Mouse (Mus musculus) liver, embryonic 14.5 days (tissue): ENCODE data around the gene Phldb3. TPM values are rescaled to one million over a fixed set of nuclear protein-coding genes. Genes with fewer than 3 reads are reported as not detected.

ENCODE experiments used
- ATAC-seq: fragments of 200-750 bp; cut with Nextera tagmentation; 2 replicates; pipeline ENCODE4 v1.8.0; 2017; ENCODE audit warnings: moderate number of reproducible peaks, mild to moderate bottlenecking, moderate library complexity; ENCODE audit not compliant: insufficient read depth
- DNase-seq, 3 experiments: peaks; one replicate each; pipeline ENCODE4 v3.0.0-alpha.2; 2012 to 2013; ENCODE audit warnings: low read depth in 3 of 3, low spot score in 3 of 3
- H3K27ac ChIP-seq: fragments of 300-500 bp; sonication (generic); 2 replicates; pipeline ENCODE4 v1.5.1; 2014; ENCODE audit warnings: moderate library complexity, mild to moderate bottlenecking, control low read depth, inconsistent platforms
- H3K27me3 ChIP-seq: fragments of 300-500 bp; sonication (generic); 2 replicates; pipeline ENCODE4 v1.6.1; 2014; ENCODE audit warnings: mild to moderate bottlenecking, low read length, moderate library complexity; ENCODE audit not compliant: control insufficient read depth, insufficient read depth
- H3K36me3 ChIP-seq: fragments of 300-500 bp; sonication (generic); replicated peaks from 2 replicates; pipeline ENCODE4 v1.6.1; 2014; ENCODE audit warnings: low read depth; ENCODE audit not compliant: control insufficient read depth, insufficient read depth
- H3K4me1 ChIP-seq, 2 experiments: fragments of 200-500 bp in 1 of 2; fragments of 300-500 bp in 1 of 2; sonication (generic) in 1 of 2; replicated peaks; 2 replicates each; pipeline ENCODE4 v1.6.1; 2012 to 2014; ENCODE audit warnings: antibody characterized with exemption in 1 of 2, inconsistent platforms in 1 of 2, low read length in 1 of 2; ENCODE audit not compliant: control insufficient read depth in 2 of 2, insufficient read depth in 2 of 2
- H3K4me2 ChIP-seq: fragments of 300-500 bp; sonication (generic); 2 replicates; pipeline ENCODE4 v1.6.1; 2014; ENCODE audit warnings: low read depth, mild to moderate bottlenecking, control low read depth, moderate library complexity
- H3K4me3 ChIP-seq, 2 experiments: fragments of 200-500 bp in 1 of 2; fragments of 300-500 bp in 1 of 2; sonication (generic) in 1 of 2; 2 replicates each; pipeline ENCODE4 v1.5.1; 2012 to 2014; ENCODE audit warnings: low read depth in 2 of 2, low read length in 2 of 2, mild to moderate bottlenecking in 2 of 2, control low read depth in 1 of 2, inconsistent platforms in 1 of 2, moderate library complexity in 1 of 2; ENCODE audit not compliant: insufficient read depth in 1 of 2
- H3K9ac ChIP-seq: fragments of 300-500 bp; sonication (generic); replicated peaks from 2 replicates; pipeline ENCODE4 v1.6.1; 2014; ENCODE audit warnings: mild to moderate bottlenecking, control low read depth, moderate library complexity
- H3K9me3 ChIP-seq: fragments of 300-500 bp; sonication (generic); 2 replicates; pipeline ENCODE4 v1.6.1; 2016; ENCODE audit warnings: low read length, mixed read lengths; ENCODE audit not compliant: control insufficient read depth
- CTCF ChIP-seq: IDR thresholded peaks from 2 replicates; pipeline ENCODE4 v1.5.1; 2016; ENCODE audit warnings: antibody characterized with exemption, low read depth, control low read depth
- EP300 ChIP-seq: IDR thresholded peaks from 2 replicates; pipeline ENCODE4 v1.6.1; 2016; ENCODE audit warnings: antibody characterized with exemption, low read depth
- WGBS: fragments of 180-500 bp; shearing (Covaris S2); extraction: QIAGEN DNeasy Blood & Tissue Kit; methylation state at CpG from one replicate; pipeline ENCODE4 v1.1.7; 2014; ENCODE audit not compliant: insufficient replicate concordance; 5-methylcytosine and 5-hydroxymethylcytosine counted together
- polyA plus RNA-seq, 2 experiments: library from polyadenylated mRNA; depleted of rRNA in 1 of 2; stranded (reverse) in 1 of 2; unstranded in 1 of 2; fragments of >200 nt; fragmentation: Nextera tagmentation in 1 of 2; extraction: Ambion mirVana in 1 of 2; gene quantifications; 2 replicates each; pipeline versions ENCODE4 v1.2.1 to v1.2.3; 2012 to 2014

The Phldb3 gene
- polyA plus RNA-seq (2012; rRNA removed) (0.38 and 0.59 TPM in 2 replicates), polyA plus RNA-seq (2014; fragmentation: Nextera tagmentation; extraction: Ambion mirVana) (0.06 and 0.15 TPM in 2 replicates)

- DNase-seq: no peak
- Histone ChIP-seq H3K9ac (peak within 1 kb of the TSS; percentile 58), H3K9me3 (no peaks in the 10 kb centered on the region), H3K4me1 (peaks cover 3 to 6% of the 10 kb centered on the region in 2 experiments; a peak in 3 of 4 replicates), H3K27me3 (peaks cover 17% of the 10 kb centered on the region), H3K27ac (no peak within 1 kb of the TSS), H3K4me2 (peak within 1 kb of the TSS; percentile 90), H3K4me3 (peak within 1 kb of the TSS; percentile 57 to 65), H3K36me3 (no peaks in the 10 kb centered on the region)
- WGBS: 4% methylated on average over 27 of the region's 27 CpGs
- peak; percentile 57 for ATAC-seq
- TF ChIP-seq CTCF (no peak), EP300 (no peak)
Measured at GRCm38 (mm10) chr7:24610144-24610878, at the start of gene Phldb3. Gene Phldb3 (plus strand): TSS chr7:24610763.

- ATAC-seq (no peak), DNase-seq (no peak)
- Histone ChIP-seq H3K4me1 (no peaks in the 10 kb centered on the region), H3K4me2 (no peak overlapping the region), H3K4me3 (no peak overlapping the region), H3K9me3 (no peaks in the 10 kb centered on the region), H3K27ac (no peak overlapping the region), H3K9ac (no peak overlapping the region), H3K27me3 (no peaks in the 10 kb centered on the region), H3K36me3 (peaks cover 7% of the 10 kb centered on the region; the same call in 1 of the 2 replicates)
- TF ChIP-seq EP300: no peak
- no peak for TF ChIP-seq CTCF
- 81% methylated on average over 4 of the region's 4 CpGs for WGBS
Measured at GRCm38 (mm10) chr7:24561450-24561849, 49.1 kb upstream of the Phldb3 start.

GRCm38 (mm10) chr7:24563191-24563836, 47.2 kb upstream of the Phldb3 start:
- DNase-seq (no peak), ATAC-seq (no peak)
- TF ChIP-seq CTCF (no peak), EP300 (no peak)
- H3K4me1 ChIP-seq: no peaks in the 10 kb centered on the region
- no peaks in the 10 kb centered on the region for H3K9me3 ChIP-seq
- H3K4me3 ChIP-seq: no peak overlapping the region
- H3K36me3 ChIP-seq: peaks cover 11% of the 10 kb centered on the region
- WGBS: 80% methylated on average over 8 of the region's 8 CpGs
- H3K27ac ChIP-seq: no peak overlapping the region
- no peak overlapping the region for H3K9ac ChIP-seq
- H3K4me2 ChIP-seq: no peak overlapping the region
- H3K27me3 ChIP-seq: no peaks in the 10 kb centered on the region

- Histone ChIP-seq H3K4me3 (no peak overlapping the region), H3K4me2 (no peak overlapping the region), H3K9ac (no peak overlapping the region), H3K27ac (no peak overlapping the region), H3K36me3 (peaks cover 11% of the 10 kb centered on the region), H3K27me3 (no peaks in the 10 kb centered on the region), H3K9me3 (no peaks in the 10 kb centered on the region), H3K4me1 (no peaks in the 10 kb centered on the region)
- DNase-seq (no peak), ATAC-seq (no peak)
- TF ChIP-seq EP300 (no peak), CTCF (no peak)
- WGBS: 66% methylated on average over 4 of the region's 4 CpGs
Measured at GRCm38 (mm10) chr7:24563837-24564206, 46.7 kb upstream of the Phldb3 start.

GRCm38 (mm10) chr7:24564607-24565265, 45.8 kb upstream of the Phldb3 start:
- H3K9me3 ChIP-seq: no peaks in the 10 kb centered on the region
- no peak overlapping the region for H3K27ac ChIP-seq
- no peaks in the 10 kb centered on the region for H3K27me3 ChIP-seq
- WGBS: 57% methylated on average over 6 of the region's 6 CpGs
- TF ChIP-seq EP300 (no peak), CTCF (peak; percentile 95)
- no peaks in the 10 kb centered on the region for H3K4me1 ChIP-seq
- H3K4me3 ChIP-seq: no peak overlapping the region
- H3K36me3 ChIP-seq: peaks cover 11% of the 10 kb centered on the region
- DNase-seq: peak in 1 of 3 experiments; percentile 34
- H3K4me2 ChIP-seq: no peak overlapping the region
- ATAC-seq: peak; percentile 52; the same call in 1 of the 2 replicates
- no peak overlapping the region for H3K9ac ChIP-seq
